Mouse (Mus musculus): Measurements from ENCODE around the gene Rapgef5.
A peak's percentile ranks its signal among the peaks of the same experiment; 100 is the strongest.

Rapgef5 gene

DNA sequence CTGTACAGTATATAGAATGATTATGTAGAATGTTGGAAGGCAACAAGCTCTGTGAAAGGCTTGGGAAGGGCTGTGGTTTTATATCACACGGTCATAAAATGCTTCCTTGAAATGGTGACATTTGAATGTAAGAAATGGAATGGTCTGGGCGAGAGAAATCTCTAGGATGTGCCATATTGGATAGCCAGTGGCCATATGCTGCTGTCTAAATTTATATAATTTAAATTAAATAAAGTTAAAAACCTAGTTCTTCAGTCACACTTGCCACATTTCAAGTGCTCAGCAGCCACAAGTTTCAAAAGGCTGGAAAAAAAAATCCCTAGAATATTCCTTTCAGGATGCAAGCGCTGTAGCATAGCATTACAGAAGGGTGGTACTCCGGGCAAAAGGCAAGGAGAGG, 14.8 kb downstream of the Rapgef5 start:
- no peak for DNase-seq (ENCODE audit: low spot score in 2 of 2)

DNA sequence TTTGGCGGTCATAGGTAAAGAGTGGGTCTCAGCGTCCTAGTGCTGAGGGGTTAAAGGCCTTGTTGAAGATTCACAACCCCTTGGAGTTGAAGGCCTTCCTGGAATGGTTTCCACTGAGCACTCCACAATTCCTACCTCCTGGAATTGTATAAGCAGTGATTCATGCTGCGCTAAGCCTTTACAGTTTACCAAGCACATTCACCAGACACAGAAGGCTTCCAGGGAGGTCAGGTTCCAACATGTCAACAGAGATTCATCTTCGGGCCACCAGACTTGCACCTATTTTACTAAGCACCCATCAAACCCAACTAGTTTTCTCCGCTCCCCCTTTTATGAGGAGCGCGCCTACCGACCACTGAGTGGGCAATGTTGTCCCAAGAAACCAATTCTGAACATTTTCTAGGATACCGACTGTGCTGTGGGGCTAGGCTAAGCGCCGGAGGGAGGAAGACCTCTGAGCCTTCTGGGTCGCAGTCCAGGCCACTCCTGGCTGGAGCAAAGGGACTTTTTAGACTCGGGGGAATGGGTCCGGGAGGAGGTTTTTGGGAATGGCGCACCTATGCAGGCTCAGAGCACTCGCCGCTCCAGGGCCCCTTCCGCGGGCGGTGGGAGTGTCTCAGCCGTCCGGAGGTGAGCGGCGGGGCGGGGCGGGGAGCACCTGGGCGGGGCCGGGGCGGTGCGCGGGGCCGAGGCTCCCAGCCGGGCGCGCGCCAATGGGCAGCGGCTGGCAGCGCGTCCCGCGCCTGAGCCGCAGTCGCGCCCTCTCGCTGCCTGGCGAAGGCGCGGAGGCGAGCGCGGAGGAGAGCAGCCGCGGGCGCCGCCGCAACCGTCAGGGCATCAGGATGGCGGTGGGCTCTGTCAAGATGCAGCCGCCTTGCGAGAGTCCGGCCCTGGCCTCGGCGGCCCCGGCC, 17.2 kb downstream of the Rapgef5 start:
- peak in 1 of 2 experiments; percentile 40 for DNase-seq (ENCODE audit: low spot score in 2 of 2)

DNA sequence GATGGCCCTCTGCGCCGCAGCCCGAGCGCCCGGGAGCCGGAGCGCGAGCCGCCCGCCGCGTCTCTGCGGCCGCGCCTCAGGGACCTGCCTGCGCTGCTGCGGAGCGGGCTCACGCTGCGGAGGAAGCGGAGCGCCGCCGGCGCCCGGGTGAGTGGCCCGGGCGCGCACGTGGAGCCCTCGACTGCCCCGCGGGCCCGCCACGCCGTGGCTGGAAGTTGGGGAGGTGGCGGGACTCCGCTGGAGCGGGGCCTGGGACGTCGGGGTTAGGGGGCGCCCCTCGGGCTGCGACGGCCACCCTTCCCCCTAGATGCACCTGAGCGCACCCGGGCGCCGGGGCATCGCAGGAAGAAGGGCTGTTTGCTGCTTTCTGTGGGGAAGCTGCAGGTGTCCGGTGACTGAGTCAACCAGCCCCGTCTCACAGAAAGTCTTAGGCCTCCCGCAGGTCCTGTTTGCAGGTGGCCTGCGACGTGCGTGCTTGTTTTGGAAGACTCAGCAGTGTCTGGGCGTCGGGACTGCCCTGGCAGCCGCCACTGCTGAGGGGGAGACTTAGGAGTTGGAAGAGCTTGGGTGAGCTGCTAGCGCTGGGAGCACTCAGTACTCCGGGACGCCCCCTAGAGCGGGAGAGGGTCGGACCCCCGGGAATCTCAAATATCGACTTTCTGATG, 17.9 kb downstream of the Rapgef5 start:
- peak; percentile 17 to 74 for DNase-seq (ENCODE audit: low spot score in 2 of 2)

DNA sequence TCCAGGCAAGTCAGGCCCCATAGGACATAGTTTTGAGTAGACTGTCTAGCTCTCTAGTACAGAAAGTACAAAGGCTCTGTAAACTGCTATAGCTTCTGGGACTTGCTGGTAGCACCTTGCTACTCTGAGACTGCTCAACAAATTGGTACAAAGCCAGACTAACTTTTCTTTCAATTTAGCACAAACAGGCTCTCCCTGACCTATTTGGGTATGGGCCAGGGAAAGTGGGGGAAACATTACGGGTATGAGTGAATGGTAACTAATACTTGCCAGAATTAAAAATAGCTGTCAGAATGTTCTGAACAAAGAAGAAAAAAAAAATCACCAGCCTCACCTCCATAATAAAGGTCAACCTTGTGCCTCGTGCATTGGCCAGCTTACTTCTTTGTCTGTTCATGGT, 24.1 kb downstream of the Rapgef5 start:
- DNase-seq (ENCODE audit: low spot score in 2 of 2): no peak

DNA sequence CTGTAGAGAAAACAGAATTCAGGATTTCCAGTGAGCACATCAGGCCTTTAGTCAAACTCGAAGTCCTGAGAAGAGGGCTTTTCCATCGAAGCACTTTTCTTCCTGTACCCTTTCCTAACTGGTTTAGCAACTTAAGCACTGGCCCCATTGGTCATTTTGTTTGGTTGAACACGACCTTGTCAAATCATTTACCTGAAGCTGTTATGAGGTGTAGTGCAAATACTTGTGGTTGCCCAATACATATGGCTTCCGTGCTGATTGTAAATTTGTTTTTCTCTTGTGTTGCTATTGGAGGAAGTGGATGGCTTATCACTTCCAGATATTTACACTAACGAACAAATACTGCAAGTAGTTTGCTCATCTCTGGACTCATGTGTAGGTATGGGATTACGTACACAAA, 29.0 kb downstream of the Rapgef5 start:
- no peak for DNase-seq (ENCODE audit: low spot score in 2 of 2)

DNA sequence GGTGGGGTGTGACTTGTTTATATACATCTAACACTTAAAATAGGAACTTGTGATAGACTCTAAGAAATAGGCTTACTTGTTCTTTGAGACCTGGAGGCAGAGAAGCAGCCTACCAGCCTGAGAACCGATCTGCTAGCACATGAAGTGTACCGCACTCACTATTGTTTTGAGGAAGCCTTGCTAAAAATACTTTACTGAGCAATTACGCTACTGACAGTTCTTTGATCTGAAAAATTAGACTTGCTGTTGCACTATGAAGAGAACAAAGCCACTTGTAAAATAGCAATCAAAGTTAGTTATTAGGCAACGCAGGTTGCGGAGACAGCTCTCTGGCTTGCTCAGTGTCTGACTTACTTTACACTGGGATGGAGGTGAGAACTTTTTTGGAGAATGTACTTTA, 37.1 kb downstream of the Rapgef5 start:
- no peak for DNase-seq (ENCODE audit: low spot score in 2 of 2)

DNA sequence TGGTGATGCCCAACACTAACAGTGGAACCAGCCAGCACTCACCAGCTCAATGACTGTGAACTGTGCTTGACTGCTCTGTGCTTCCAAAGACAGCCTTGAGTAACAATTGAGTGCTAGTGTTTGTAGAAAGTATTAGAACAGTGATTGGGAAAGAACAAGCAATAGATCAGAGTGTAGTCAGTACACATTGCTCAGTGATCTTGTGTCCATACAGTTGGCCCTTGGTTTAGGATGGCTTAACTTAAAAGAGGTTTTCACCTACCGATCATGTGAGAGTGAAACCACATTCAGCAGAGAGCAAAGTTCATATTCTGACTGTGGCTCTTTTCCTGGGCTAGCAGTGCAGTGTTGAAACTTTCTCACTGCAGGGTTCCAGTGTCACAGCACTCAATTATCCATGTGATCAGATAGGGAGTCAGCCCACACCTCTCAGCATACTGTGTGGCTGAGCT, 38.4 kb downstream of the Rapgef5 start:
- DNase-seq (ENCODE audit: low spot score in 2 of 2): no peak

DNA sequence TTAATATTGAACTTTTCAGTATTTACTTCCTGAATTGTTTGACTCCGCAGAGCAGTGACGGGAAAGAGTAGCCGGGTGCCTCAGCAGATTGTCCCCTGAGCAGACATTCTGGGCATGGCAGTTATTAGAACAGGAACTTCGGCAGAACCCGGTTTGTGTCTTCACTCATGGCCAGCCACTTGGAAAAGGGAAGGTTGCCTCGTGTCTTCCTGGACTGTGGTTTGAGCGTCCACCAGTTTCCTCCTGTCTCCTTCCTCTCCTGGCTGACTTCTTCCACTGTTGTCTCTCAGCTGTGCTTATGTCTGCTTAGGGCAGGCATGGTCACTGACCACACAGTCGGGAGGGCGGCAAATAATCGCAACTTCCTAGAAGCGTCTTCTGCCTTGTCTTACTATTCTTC, 44.2 kb downstream of the Rapgef5 start:
- DNase-seq (ENCODE audit: low spot score in 2 of 2): peak; percentile 31 to 63

DNA sequence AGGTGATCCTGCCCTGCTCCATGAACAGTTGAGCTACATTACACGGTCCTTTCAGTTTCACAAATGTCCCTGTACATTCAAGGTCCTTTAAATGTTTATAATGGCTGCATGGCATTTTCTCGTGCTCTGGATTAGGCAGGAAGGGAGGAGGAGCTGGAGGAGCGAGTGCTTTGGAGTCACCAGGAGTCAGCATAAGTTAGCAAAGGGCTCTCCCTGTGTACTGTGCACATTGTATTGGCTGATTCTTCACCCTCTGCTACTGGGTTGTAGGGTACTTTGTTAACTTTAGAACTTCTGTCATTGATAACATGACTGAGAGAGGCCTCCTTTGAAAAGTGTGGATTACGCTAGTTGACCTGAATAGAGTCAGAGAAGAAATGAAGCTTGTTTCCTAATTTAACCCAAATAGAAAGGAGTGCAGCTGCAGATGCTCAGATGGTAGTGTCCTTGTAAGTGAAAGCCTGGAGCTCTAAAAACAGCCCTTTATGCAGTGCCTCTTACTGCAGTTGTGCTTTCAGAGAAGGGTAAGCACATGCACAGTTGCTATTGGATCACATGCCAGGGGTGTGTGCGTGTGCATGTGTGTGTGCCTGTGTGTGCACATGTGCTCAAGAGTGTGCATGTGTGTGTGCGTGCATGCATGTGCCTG, 45.3 kb downstream of the Rapgef5 start:
- DNase-seq (ENCODE audit: low spot score in 2 of 2): no peak

DNA sequence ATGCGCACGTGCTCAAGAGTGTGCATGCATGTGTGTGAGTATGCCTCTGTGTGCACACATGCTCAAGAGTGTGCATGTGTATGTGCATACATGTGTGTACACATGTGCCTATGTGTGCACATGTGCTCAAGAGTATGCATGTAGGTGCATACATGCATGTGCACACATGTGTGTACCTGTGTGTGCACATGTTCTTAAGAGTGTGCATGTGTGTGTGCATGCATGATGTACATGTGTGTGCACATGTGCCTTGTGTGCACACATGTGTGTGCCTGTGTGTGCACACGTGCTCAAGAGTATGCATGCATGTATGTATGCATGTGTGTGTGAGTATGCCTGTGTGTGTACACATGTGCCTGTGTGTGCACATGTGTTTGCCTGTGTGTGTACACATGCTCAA, 45.8 kb downstream of the Rapgef5 start:
- no peak for DNase-seq (ENCODE audit: low spot score in 2 of 2)

DNA sequence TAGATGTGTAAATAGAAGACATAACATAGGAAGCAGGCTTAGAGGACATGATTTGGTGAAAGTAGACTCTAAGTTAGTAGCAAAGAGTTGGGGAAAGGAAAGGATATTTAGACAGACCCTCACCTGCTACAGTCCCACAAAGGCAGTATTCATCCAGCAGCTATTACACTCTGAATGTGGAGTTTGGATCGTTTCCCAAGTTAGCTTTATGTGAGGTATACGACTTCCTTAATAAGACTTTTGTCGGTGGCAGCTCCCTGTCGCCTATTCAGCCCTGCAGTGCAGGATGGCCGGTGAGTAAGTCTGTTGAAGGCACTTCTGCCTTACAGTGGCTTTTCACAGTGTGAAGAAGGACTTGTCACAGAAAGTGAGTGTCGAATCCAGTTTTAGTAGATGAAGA, 47.6 kb downstream of the Rapgef5 start:
- DNase-seq (ENCODE audit: low spot score in 2 of 2): no peak

DNA sequence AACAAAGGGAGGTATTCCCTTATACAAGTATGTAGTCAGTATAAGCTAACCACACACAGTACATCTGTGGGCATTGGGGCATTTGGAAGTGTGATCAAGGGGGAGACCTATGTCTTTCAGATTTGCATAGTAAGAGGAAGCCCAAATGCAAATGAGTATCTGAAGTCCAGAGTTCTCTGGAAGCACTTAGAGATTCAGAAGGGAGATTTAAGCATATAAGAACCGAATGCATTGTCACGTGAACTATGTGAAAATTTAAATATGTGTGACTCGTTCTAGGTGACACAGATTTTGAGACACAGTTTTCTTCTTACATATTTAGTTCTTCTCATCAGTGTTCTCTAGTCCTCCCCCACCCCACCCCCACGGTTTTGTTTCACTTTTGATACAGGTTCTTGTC, 50.0 kb downstream of the Rapgef5 start:
- DNase-seq (ENCODE audit: low spot score in 2 of 2): no peak

DNA sequence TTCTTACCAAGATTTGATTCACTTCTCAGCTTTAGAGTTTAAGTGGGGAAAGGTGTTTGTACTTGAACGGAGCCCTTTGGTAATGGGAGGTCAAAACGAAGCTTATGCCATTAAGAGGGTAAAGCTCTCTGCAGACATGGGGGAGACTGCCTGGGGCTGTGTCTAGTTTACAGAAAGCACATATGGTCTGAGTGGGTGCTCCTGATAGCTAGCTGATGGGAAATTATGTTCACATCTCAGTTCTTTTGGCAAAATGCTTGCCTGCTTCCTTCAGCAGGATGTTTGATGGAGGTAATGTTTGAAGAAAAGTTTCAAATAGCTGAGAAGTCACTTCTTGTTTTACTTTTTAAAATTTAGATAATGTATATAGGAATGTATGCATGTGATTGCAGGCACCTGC, 53.4 kb downstream of the Rapgef5 start:
- no peak for DNase-seq (ENCODE audit: low spot score in 2 of 2)

DNA sequence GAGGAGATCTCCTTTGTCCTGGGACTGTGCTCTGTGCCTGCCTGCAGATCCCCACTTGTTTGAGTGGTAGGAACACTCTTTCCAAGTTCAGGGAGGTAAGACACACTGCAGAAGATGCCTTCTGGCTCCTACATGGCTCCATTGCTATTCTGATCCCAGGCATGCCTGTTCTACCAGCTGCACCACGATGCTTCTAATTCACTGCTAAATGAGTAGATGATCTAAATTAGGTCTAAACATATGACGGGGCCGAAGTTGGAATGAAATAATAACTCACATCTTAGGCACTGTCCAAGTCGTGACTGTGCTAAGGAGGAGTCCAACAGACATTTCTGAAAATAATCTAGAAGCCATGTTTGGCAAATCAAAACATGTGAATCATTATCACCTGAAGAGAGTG, 68.0 kb downstream of the Rapgef5 start:
- no peak for DNase-seq (ENCODE audit: low spot score in 2 of 2)

DNA sequence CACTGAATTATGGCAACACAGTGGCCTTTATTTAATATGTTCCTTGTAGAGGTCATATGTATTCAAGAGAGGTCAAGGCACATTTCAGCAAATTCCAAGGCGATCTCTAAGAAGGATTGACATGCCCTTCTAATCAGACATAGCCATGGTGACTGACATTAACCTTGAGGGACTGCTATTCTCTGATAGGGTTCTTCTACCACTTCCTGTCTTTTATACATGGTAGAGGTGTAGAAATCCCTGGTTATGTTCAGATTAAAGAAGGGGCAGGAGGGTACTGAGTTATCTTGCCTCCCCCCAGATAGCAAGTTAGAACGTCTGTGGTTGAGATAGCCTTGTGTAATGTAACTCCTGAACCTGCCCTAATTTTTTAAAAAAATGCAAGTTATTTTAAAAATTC, 69.1 kb downstream of the Rapgef5 start:
- DNase-seq (ENCODE audit: low spot score in 2 of 2): no peak

DNA sequence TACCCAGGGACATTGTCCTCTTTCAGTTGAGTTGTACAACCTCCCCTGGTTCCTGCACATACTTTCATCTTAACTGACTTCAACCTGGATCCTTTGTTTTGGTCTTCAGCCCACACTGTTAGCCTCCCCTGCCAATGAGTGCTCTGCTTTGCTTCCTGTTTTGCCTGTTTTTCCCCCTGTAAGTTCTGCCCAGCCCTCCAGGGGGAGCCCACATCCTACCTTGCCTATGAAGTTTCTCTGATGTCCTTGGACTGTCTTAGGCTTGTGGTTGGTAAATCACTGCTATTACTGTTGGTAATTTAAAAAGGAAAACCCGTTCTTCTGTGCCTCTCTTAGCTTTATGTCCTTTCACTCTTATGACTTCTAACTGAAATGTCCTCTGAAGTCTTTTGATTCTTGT, 69.8 kb downstream of the Rapgef5 start:
- peak; percentile 64 to 75 for DNase-seq (ENCODE audit: low spot score in 2 of 2)

DNA sequence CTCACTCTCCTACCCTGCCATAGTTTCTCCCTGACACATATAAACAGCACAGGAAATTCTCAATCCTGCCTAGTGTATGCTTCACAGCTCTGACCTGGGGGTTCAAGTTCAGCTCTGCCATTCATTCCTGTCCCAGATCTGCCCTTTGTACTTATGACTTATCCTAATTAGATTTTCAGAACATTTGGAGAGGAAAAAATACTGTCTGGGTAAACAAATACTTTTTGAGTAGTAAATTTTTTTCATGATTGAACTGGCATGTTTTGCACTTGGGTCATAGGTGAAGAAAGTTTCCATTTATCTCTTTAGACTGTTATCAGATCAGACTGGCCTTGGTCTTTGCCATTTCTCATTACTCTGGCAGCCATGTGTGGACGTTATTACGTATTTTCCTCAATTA, 72.9 kb downstream of the Rapgef5 start:
- DNase-seq (ENCODE audit: low spot score in 2 of 2): no peak

DNA sequence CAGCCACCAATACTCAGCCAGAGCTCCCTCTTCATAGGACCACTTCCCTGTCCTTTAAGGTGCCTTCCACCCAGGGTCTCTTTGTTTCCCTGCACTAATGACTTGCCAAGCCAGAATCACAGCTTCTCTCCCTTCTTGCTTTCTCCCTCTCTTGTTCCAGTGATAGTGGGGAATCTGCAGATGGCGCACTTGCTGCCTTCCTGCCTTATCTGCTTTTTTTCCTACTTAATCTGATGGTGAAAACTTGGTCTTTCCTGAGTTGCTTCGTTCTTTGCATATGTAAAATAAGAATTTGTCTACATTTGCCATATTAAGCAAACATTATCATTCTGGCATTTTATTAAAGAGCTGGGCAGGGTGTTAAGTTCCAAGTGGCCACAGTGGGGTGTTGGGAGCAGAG, 75.7 kb downstream of the Rapgef5 start:
- DNase-seq (ENCODE audit: low spot score in 2 of 2): no peak

DNA sequence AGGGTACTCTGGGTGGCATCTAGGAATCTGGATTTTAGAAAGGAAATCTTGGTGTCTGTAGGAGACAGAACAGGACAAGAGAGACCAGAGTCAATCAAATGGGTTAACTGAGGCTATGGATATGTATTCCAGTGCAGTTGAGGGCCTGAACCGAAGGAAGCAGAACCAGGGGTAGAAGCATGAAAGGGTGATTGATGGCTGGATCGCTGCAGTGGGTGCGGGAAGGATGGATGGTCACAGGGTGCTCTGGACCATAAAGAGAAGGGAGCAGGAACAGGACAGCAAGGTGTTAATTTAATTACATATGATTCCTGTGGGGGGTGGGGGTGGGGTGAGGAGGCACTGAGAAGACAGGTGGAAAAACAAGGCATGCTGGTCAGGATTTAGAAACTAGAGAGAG, 76.3 kb downstream of the Rapgef5 start:
- no peak for DNase-seq (ENCODE audit: low spot score in 2 of 2)

DNA sequence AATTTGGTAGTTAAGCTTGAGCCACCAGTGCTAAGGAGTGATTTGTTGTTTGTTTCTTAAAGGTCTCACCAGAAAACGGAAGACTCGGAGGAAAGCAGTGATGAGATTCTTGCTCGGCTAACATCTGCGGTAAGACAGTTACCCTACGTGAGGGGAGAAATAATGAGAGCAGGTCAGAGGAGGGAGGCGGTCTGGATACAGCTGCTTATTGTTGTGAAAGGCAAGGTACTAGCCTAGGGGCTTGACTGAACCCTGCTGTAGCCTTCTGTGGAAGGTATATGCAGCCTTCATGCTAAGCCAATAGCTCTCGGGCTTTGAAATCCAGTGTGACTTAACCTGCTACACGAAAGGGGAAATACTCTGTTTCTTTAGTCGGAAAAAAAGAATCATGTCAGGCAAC, 78.9 kb downstream of the Rapgef5 start:
- DNase-seq (ENCODE audit: low spot score in 2 of 2): no peak

DNA sequence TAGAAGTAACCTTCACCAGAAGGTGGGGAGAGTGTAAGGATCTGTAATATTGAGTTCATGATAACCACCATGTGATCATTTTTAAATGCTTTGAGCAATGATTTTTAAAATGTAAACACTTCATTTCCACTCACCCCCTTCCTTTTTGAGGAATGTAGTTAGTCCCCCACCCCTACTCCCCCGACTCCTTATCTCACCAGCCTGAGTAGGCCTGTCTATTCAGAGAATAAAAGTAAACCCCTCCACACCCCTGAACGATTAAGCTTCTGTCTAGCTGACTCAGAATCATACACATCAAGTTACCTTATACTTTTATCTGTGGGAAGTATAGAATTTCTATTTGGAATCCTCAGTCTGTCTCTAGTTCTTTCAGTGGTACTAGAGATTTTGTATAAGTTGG, 81.9 kb downstream of the Rapgef5 start:
- DNase-seq (ENCODE audit: low spot score in 2 of 2): no peak

DNA sequence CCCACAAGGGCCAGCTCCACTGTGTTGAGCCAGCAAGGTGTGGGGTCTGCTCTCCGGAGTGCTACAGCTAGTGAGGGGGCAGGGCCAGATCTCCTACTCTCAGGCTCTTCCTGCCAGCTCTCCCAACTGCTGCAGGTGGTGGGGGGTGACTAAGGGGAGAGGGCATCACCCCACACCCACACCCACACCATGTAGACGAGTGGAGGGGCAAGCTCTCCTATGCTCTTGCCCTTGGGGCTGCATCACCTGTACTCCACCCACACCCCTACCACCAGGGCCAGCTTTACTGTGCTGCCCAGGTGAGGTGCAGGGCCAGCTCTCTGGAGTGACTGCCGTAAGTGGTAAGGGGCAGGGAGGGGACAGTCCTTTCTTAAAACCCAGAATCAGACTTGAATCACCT, 89.7 kb downstream of the Rapgef5 start:
- DNase-seq (ENCODE audit: low spot score in 2 of 2): no peak

DNA sequence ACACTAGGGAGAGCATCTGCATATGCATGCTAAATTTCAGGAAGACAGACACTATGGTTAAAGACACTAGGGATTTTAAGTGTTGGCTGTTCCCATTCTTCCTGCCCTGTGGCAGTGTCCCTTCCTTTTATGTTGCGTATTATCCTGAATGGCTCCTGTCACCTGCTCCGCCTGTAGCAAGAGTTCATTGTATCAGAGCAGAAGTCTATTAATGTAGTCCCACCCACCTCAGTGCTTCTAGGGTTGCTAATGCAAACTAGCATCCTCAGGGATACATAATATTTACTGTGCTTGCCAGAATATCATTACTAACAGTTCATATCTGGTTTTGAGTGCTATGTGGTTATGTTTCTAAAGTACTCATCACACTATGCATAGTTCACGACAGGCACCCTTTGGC, 96.4 kb downstream of the Rapgef5 start:
- DNase-seq (ENCODE audit: low spot score in 2 of 2): no peak
